Comparison of ENCODE assay signal across 8 mouse cellular contexts in the genomic region with DNA sequence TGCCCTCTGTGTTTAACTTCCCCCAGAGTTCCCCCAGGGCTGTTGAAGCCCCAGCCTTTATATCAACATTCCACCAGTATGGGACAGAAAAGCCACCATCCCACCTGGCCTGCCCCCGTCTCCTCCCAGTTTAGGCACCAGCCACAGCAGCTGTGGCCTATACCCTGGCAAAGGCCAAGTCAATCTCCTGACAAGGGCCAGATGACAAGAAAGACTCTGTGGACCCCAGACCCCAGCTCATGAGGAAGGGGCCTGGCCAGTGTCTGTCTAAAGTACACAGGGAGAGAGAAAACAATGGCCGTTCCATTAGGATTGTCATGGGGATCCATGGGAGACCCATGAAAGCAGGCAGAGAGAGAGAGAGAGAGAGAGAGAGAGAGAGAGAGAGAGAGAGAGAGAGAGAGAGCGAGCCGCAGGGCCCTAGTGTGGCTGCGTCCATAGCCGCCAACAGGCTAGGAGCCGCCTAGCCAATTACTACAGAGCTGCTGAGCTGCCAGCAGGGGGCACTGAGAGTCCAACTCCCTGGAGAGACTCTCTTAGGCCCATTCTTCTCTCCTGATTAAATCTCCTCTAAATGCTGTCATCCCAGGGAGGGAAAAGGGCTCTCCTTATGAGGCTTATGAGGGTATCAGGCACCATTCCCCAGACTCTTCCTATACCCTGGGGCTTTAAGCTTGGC.
DNase-seq lines count a peak whose midpoint lies in the region; ATAC-seq and TF ChIP-seq lines count a peak whose summit lies in the region.
"Not testable (repeated sequence)": the region's sequence is repeated elsewhere in the genome, so short reads cannot be mapped to it uniquely, and the experiment has no call there.

No protein-coding gene starts in this region.

- 63% methylated on average over 2 of the region's 7 CpGs for WGBS in embryonic facial prominence, embryonic 15.5 days
- 65% methylated on average over 2 of the region's 7 CpGs for WGBS in hindbrain, embryonic 14.5 days
- WGBS in kidney, embryonic 16.5 days = 70% methylated on average over 2 of the region's 7 CpGs
- 65% methylated on average over 2 of the region's 7 CpGs for WGBS in liver, embryonic 14.5 days (ENCODE audit: insufficient replicate concordance)
- WGBS in midbrain, embryonic 10.5 days = 69% methylated on average over 2 of the region's 7 CpGs
- WGBS in neural tube, embryonic 15.5 days = 61% methylated on average over 2 of the region's 7 CpGs

- peak; percentile 25 for DNase-seq in R1 (ENCODE audit: low read depth, low spot score)
- DNase-seq in hindbrain, embryonic 14.5 days (ENCODE audit: low spot score); liver, embryonic 14.5 days (ENCODE audit: low read depth in 3 of 3, low spot score in 3 of 3): not testable (repeated sequence)
- DNase-seq in midbrain, embryonic 10.5 days (ENCODE audit: low spot score) = peak; percentile 21

- H3K4me1 ChIP-seq in embryonic facial prominence, embryonic 15.5 days; hindbrain, embryonic 14.5 days (replicated peaks; ENCODE audit: control insufficient read depth, insufficient read depth, low read length); kidney, embryonic 16.5 days (ENCODE audit: insufficient read depth, low read length); liver, embryonic 14.5 days (replicated peaks; ENCODE audit: control insufficient read depth in 2 of 2, insufficient read depth in 2 of 2, low read length in 1 of 2); midbrain, embryonic 10.5 days; neural tube, embryonic 15.5 days: not testable (repeated sequence)

- H3K4me2 ChIP-seq in embryonic facial prominence, embryonic 15.5 days (replicated peaks); hindbrain, embryonic 14.5 days (replicated peaks); kidney, embryonic 16.5 days (replicated peaks; ENCODE audit: low read depth, low read length); liver, embryonic 14.5 days (ENCODE audit: low read depth); neural tube, embryonic 15.5 days: not testable (repeated sequence)

- H3K4me3 ChIP-seq in embryonic facial prominence, embryonic 15.5 days (replicated peaks); hindbrain, embryonic 14.5 days (replicated peaks; ENCODE audit: low read length); kidney, embryonic 16.5 days (ENCODE audit: low read length); liver, embryonic 14.5 days (ENCODE audit: insufficient read depth in 1 of 2, low read depth in 2 of 2, low read length in 2 of 2); midbrain, embryonic 10.5 days; neural tube, embryonic 15.5 days (replicated peaks): not testable (repeated sequence)

- not testable (repeated sequence) for H3K36me3 ChIP-seq in embryonic facial prominence, embryonic 15.5 days; hindbrain, embryonic 14.5 days (replicated peaks; ENCODE audit: control insufficient read depth, insufficient read depth); kidney, embryonic 16.5 days (ENCODE audit: insufficient read depth, low read length); liver, embryonic 14.5 days (replicated peaks; ENCODE audit: control insufficient read depth, insufficient read depth, low read depth); midbrain, embryonic 10.5 days; neural tube, embryonic 15.5 days

- not testable (repeated sequence) for H3K27ac ChIP-seq in embryonic facial prominence, embryonic 15.5 days (replicated peaks); hindbrain, embryonic 14.5 days; kidney, embryonic 16.5 days (ENCODE audit: low read length); liver, embryonic 14.5 days; neural tube, embryonic 15.5 days (replicated peaks)
- 0 out of 2 replicates have a peak overlapping the region, but pooled peaks have one; percentile 4 for H3K27ac ChIP-seq in midbrain, embryonic 10.5 days (replicated peaks)

- not testable (repeated sequence) for H3K9me3 ChIP-seq in embryonic facial prominence, embryonic 15.5 days (replicated peaks); hindbrain, embryonic 14.5 days (ENCODE audit: control insufficient read depth, low read length); kidney, embryonic 16.5 days (ENCODE audit: low read length); liver, embryonic 14.5 days (ENCODE audit: control insufficient read depth, low read length); midbrain, embryonic 10.5 days (replicated peaks); neural tube, embryonic 15.5 days (replicated peaks)

- H3K27me3 ChIP-seq in embryonic facial prominence, embryonic 15.5 days; hindbrain, embryonic 14.5 days (ENCODE audit: control insufficient read depth, insufficient read depth, low read length); kidney, embryonic 16.5 days (ENCODE audit: insufficient read depth, low read length); liver, embryonic 14.5 days (ENCODE audit: control insufficient read depth, insufficient read depth, low read length); midbrain, embryonic 10.5 days (ENCODE audit: low read depth, poor library complexity, severe bottlenecking); neural tube, embryonic 15.5 days (replicated peaks): not testable (repeated sequence)

- not testable (repeated sequence) for TF ChIP-seq CTCF in liver, embryonic 14.5 days (IDR thresholded peaks at IDR 0.05; ENCODE audit: low read depth)

- TF ChIP-seq EP300 in liver, embryonic 14.5 days (IDR thresholded peaks at IDR 0.05; ENCODE audit: low read depth) = not testable (repeated sequence)

- H3K9ac ChIP-seq in embryonic facial prominence, embryonic 15.5 days; hindbrain, embryonic 14.5 days; kidney, embryonic 16.5 days (replicated peaks; ENCODE audit: low read length); liver, embryonic 14.5 days (replicated peaks); neural tube, embryonic 15.5 days (replicated peaks): not testable (repeated sequence)

- peak; percentile 78; the same call in 1 of the 2 replicates for ATAC-seq in embryonic facial prominence, embryonic 15.5 days (ENCODE audit: insufficient number of reproducible peaks, low FRiP score, low TSS enrichment, low read depth)
- peak; percentile 91 for ATAC-seq in granulocyte monocyte progenitor cell, adult 5-6 weeks (replicated peaks; ENCODE audit: poor library complexity, severe bottlenecking)
- peak; percentile 88 for ATAC-seq in hindbrain, embryonic 14.5 days (ENCODE audit: low FRiP score)
- peak; percentile 94 for ATAC-seq in kidney, embryonic 16.5 days (ENCODE audit: low FRiP score, low TSS enrichment)
- peak; percentile 76; the same call in 1 of the 2 replicates for ATAC-seq in liver, embryonic 14.5 days (ENCODE audit: insufficient read depth)
- ATAC-seq in neural tube, embryonic 15.5 days (ENCODE audit: low FRiP score) = peak; percentile 90
